Mouse (Mus musculus) lung, postnatal 0 days (tissue): ENCODE results near the gene Dhfr.

ENCODE experiments used
- CTCF ChIP-seq: IDR thresholded peaks from 2 replicates; pipeline ENCODE4 v1.5.1; 2016; ENCODE audit warnings: antibody characterized with exemption, mild to moderate bottlenecking
- EP300 ChIP-seq: IDR thresholded peaks from 2 replicates; pipeline ENCODE4 v1.6.1; 2016; ENCODE audit warnings: antibody characterized with exemption, mild to moderate bottlenecking, control low read depth

GRCm38 (mm10) chr13:92344033-92344432 lies 10.5 kb upstream of the Dhfr start:
- TF ChIP-seq CTCF (no peak), EP300 (no peak)
